Mouse (Mus musculus) spleen, postnatal 4 days (tissue): ENCODE data around the gene Taar7b.
A peak's percentile ranks its signal among the peaks of the same experiment; 100 is the strongest.

Experiments
- DNase-seq, 2 experiments: peaks; one replicate each; pipeline ENCODE4 v3.0.0; 2022; ENCODE audit warnings: low spot score in 2 of 2

The Taar7b gene

DNA sequence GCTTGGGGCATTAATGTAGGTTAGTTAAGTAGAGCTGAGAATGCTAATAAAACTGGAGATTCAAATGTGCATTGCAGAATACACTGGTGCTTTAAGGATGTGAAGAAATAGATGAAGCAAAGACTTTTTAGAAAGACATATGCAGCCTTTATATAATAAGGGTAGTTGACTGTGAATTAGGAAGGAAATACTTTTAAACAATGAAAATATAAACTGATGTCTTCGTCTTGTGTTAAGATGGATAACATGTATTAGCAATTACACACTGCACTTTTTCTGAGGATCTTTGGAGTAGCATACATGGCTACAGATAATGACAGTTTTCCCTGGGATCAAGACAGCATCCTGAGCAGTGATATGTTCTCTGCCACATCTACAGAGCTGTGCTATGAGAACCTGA, at the start of gene Taar7b:
Gene Taar7b, plus strand, starts transcription at position 301 of the 400 bp plus-strand sequence.
- DNase-seq = no peak

DNA sequence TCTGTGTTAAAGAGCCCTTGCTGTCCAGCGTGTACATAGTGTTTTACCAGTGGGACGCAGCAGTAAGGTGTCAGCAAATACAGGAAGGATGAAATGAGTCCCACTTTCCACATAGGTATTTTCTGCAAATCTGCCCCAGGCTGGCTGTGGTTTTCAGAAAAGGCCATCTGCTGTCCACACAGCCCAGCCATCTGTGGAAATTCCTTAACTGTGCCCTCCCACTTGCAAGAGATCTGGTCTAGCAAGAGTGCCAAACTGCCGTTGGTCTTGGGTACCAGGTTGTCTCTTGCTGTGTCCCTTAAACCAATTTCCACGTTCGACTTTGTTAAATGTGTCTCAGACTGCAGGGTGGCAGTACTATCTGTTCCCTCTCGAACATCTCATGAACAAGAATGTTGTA, 48.0 kb upstream of the Taar7b start:
- no peak for DNase-seq

- DNase-seq = no peak
Measured at GRCm38 (mm10) chr10:23959071-23959470, 40.7 kb upstream of the Taar7b start.

DNA sequence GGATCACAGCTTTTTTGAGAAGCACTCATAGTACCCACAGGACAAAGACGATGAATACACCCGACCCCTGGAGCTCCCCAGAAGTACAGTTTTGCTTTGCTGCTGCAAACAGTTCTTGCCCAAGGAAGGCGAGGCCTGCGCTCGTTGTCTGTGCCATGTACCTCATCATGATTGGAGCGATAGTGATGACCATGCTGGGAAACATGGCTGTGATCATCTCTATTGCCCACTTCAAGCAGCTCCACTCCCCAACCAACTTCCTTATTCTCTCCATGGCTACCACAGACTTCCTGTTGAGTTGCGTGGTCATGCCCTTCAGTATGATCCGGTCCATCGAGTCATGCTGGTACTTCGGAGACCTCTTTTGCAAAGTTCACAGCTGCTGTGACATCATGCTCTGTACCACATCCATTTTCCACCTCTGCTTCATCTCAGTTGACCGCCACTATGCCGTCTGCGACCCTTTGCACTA, 39.3 kb upstream of the Taar7b start, which contains the start of gene Taar4:
Gene Taar4, plus strand, starts transcription at position 51 of the 472 bp plus-strand sequence.
- DNase-seq = peak in 1 of 2 experiments; percentile 43

- DNase-seq = peak in 1 of 2 experiments; percentile 29
Measured at GRCm38 (mm10) chr10:23963444-23963843, 36.3 kb upstream of the Taar7b start.

DNA sequence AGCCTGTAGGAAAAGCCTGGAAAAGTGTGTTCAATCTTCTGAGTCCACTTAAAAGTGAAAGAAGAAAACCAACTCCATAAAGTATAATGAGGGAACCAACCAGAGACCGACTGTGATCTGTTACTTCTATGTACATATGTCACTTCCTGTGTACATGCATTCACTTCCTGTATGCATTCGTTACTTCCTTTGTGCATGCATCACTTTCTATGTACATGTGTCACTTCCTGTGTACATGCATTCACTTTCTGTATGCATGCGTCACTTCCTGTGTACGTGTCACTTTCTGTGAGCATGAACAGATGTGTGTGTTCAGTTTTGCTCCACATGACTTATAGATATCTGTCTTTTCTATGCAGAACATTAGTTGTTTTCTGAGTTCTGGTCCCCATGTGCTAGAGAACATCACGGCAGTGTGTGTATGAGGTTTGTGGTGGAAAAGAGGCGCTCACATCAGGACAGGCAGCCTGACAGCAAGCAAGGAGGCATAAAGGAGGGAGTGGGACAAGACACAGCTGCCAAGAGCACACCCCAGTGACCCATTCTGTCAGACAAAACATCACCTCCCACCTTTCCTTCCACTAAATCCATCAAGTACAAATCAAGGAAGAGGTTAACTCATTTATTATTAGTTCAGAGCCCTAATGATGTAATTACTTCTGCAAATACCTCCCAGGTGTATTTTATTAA, 34.7 kb upstream of the Taar7b start:
- DNase-seq = no peak

- peak in 1 of 2 experiments; percentile 54 for DNase-seq
Measured at GRCm38 (mm10) chr10:23970656-23971165, 29.0 kb upstream of the Taar7b start, which contains the start of gene Taar5. Gene Taar5, plus strand, starts transcription at chr10:23970706.

GRCm38 (mm10) chr10:23971256-23971655, 28.5 kb upstream of the Taar7b start:
- DNase-seq = peak in 1 of 2 experiments; percentile 37

- DNase-seq = no peak
Measured at GRCm38 (mm10) chr10:23977958-23978357, 21.8 kb upstream of the Taar7b start.

DNA sequence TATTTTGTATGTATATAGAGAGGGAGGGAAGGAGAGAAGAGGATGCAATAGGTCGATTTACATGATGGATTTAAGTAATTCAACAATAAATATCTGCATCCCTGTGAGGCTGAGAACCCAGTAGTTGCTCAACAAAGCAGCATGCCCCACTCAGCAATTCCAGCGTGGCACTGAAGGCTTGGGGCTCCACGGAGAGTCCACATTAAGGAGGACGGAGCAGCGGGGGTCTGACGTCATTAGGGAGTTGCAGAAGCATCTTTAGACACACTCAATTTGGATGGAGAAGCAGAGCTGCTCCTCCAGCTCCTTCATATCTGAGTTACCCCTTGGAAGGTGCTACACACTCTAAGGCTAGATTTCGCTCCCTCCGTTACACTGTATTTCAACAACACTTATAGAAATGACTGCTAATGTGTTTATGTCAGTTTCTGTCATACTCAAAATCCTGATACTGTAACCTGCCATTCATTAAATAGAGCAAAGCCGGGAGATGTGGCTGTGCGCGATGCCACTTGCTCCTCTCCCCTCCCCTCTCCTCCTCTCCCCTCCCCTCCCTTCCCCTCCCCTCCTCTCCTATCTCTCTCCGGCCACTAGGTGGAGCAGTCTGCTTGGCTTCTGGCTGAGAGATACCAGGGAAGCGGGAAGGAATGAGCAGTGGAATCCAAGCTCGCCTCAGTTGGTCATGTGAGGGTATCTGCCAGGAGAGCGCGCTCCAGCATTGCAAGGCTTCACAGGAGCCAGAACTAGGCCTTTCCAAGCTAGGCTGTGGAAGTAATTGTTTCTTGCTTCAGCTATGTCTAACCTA, 20.6 kb upstream of the Taar7b start:
- peak; percentile 51 to 78 for DNase-seq

DNA sequence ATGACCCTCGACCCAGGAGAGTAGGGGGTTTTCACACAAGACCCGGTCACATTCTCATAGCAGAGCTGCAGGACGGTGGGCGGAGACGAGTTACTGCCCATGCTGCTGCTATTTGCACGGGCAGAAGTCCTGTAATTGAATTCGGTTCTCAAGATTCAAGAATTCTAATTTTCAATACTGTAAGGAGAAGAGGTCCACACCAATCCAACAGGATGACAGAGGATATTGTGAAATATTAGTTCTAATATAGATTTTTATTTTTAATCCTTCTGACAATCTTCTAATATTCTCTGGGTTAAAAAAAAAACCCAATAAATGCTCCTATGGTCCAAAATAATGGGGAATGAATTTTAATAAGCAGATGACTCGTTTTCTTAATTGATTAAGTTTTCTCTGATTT, 14.2 kb upstream of the Taar7b start, which contains the start of gene Taar6:
Gene Taar6, minus strand, starts transcription at position 101 of the 400 bp plus-strand sequence.
- DNase-seq = no peak

GRCm38 (mm10) chr10:23986419-23986818, 13.3 kb upstream of the Taar7b start:
- no peak for DNase-seq

- DNase-seq = no peak
Measured at GRCm38 (mm10) chr10:23993381-23993780, 6.4 kb upstream of the Taar7b start, which contains the start of gene Taar7a. Gene Taar7a, minus strand, starts transcription at chr10:23993481.

- no peak for DNase-seq
Measured at GRCm38 (mm10) chr10:24006442-24006841, 6.7 kb downstream of the Taar7b start.

GRCm38 (mm10) chr10:24007034-24007433, 7.3 kb downstream of the Taar7b start:
- DNase-seq = no peak

GRCm38 (mm10) chr10:24008143-24008542, 8.4 kb downstream of the Taar7b start:
- no peak for DNase-seq

DNA sequence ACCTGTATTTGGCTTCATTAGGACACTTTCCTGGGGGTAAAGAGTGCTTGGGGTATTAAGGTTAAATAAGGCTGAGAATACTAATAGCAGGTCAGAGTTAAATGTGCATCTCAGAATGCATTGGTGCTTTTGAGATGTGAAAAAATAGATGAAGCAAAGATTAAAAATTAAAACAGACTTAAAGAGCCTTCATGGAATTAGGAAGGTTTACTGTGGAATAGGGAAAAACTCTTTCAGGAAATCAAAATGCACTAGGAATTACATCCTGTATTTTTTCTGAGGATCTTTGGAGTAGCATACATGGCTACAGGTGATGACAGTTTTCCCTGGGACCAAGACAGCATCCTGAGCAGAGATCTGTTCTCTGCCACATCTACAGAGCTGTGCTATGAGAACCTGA, 27.2 kb downstream of the Taar7b start, which contains the start of gene Taar7d:
Gene Taar7d, plus strand, starts transcription at position 301 of the 400 bp plus-strand sequence.
- DNase-seq = no peak

- DNase-seq = no peak
Measured at GRCm38 (mm10) chr10:24031347-24031746, 31.6 kb downstream of the Taar7b start.

- DNase-seq = no peak
Measured at GRCm38 (mm10) chr10:24037314-24037713, 37.6 kb downstream of the Taar7b start, which contains the start of gene Taar7e. Gene Taar7e, plus strand, starts transcription at chr10:24037614.

GRCm38 (mm10) chr10:24040120-24040869, 40.6 kb downstream of the Taar7b start:
- DNase-seq = no peak

DNA sequence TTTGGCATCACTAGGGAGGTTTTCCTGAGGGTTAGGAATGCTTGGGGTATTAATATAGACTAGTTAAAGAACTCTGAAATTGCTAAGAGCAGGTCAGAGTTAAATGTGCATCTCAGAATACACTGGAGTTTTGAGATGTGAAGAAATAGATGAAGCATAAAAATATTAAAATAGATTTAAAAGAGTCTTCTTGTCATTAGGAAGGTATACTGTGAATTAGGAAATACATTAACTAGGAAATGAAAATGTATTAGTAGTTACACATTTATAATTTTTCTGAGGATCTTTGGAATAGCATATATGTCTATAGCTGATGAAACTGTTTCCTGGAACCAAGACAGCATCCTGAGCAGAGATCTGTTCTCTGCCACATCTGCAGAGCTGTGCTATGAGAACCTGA, 49.5 kb downstream of the Taar7b start, which contains the start of gene Taar7f:
Gene Taar7f, plus strand, starts transcription at position 301 of the 400 bp plus-strand sequence.
- no peak for DNase-seq
